ENCODE assay signal across 14 mouse cellular contexts in the genomic region with DNA sequence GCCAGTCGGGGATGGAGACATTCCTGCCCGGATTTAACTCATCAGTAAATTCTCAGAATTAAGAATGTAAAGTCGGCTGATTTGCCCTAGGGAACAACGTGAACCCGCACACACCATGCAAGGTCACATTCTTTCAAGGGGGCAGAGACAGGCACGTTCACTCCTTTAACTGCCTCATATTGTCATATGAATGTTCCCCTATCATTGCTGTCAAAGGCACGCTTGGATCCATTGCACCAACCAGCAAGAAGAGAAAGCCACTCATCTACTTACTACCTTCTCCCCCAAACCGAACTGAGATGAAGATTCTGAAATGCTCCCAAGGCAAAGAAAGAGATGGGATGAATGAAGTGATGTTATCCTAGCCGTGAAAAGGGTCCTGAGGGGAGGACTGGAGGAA.
"Had no signal": no experiment of that assay in that cellular context is flagged by ENCODE, and none has a peak within 500 bp of the region (broad histone marks: within the 10 kb centered on the region; RNA-seq: fewer than 3 reads in every experiment).

No protein-coding gene starts in this region.

- H3K4me2 ChIP-seq: lung, embryonic 14.5 days; midbrain, embryonic 11.5 days; midbrain, embryonic 13.5 days; midbrain, embryonic 15.5 days; neural tube, embryonic 12.5 days had no signal

- H3K4me3 ChIP-seq: midbrain, embryonic 13.5 days; midbrain, embryonic 15.5 days; neural tube, embryonic 12.5 days had no signal

- H3K36me3 ChIP-seq: midbrain, embryonic 13.5 days; midbrain, embryonic 15.5 days; neural tube, embryonic 12.5 days had no signal

- H3K27me3 ChIP-seq: midbrain, embryonic 13.5 days; midbrain, embryonic 15.5 days; neural tube, embryonic 12.5 days had no signal

- H3K9ac ChIP-seq: lung, embryonic 14.5 days; midbrain, embryonic 13.5 days; midbrain, embryonic 15.5 days; neural tube, embryonic 12.5 days had no signal

- ATAC-seq: midbrain, embryonic 13.5 days; midbrain, embryonic 15.5 days had no signal

- H3K27ac ChIP-seq: midbrain, embryonic 13.5 days; midbrain, embryonic 15.5 days; neural tube, embryonic 12.5 days had no signal

- DNase-seq: lung, adult 18-20 months; lung, embryonic 14.5 days; lung, postnatal 10 days; lung, postnatal 4 days; right cerebral cortex, postnatal 25 days; right cerebral cortex, postnatal 4 days; spleen, adult 18-20 months; thymus, adult 18-20 months; thymus, postnatal 14 days; thymus, postnatal 36 days had no signal

- H3K9me3 ChIP-seq: midbrain, embryonic 13.5 days; midbrain, embryonic 15.5 days; neural tube, embryonic 12.5 days had no signal
